Mouse (Mus musculus) bone marrow, adult 2 months (tissue): ENCODE measurements around the gene Tmc8.

Source experiments
- CTCF ChIP-seq: fragments of 200-500 bp; IDR thresholded peaks from 2 replicates; pipeline ENCODE4 v1.5.1; 2011; ENCODE audit warnings: low read length, control low read depth; ENCODE audit not compliant: control insufficient read depth, insufficient read depth
- POLR2A ChIP-seq: fragments of 200-500 bp; IDR thresholded peaks from 2 replicates; pipeline ENCODE4 v1.6.1; 2011; ENCODE audit warnings: low read depth, mild to moderate bottlenecking, control low read depth, low read length, borderline replicate concordance; ENCODE audit not compliant: control insufficient read depth

GRCm38 (mm10) chr11:117800038-117800437, 18.2 kb downstream of the Tmc8 start:
- TF ChIP-seq POLR2A, result no peak
- TF ChIP-seq CTCF, result no peak
